Mouse (Mus musculus): ENCODE results near the gene Spns3. TPM values are rescaled to one million over a fixed set of nuclear protein-coding genes. Genes with fewer than 3 reads are reported as not detected.
A peak's percentile ranks its signal among the peaks of the same experiment; 100 is the strongest.

Gene Spns3
- polyA plus RNA-seq, 1 experiment = 15.4 TPM

DNA sequence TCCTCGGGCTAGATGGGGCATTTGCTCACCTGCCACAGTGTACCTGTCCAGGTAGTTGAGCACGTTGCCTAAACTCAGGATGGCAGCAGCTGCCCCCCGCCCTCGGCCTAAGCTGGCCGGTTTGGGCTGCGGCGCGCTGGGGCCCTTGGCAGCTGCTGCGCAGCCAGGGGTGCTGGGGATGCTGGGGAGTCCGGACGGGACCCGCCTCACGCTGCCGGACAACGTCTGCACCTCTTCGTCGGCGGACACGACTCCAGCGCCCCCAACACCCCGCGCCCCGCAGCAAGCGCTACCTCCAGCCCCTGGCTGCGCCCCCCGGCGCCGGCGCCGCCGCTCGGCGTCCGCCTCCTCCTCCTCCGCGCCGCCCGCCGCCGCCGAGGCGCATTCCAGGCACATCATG lies 60.9 kb downstream of the Spns3 start:
- WGBS = 1% methylated on average over 36 of the region's 42 CpGs
- DNase-seq = no peak
- TF ChIP-seq CTCF (IDR thresholded peaks at IDR 0.05; ENCODE audit: borderline replicate concordance, control insufficient read depth, extremely low read depth, insufficient read depth, low read length, poor library complexity) (no peak), POLR2A (IDR thresholded peaks at IDR 0.05; ENCODE audit: control insufficient read depth, extremely low read depth, insufficient read depth, low read length, poor library complexity) (no peak)
- Histone ChIP-seq H3K27ac (ENCODE audit: control insufficient read depth, insufficient read depth, low read length) (no peak overlapping the region), H3K27me3 (ENCODE audit: control insufficient read depth, insufficient read depth, low read length) (peaks cover 13% of the 10 kb centered on the region; the same call in 1 of the 2 replicates), H3K4me3 (ENCODE audit: control insufficient read depth, insufficient read depth, low read length) (peak overlapping the region; percentile 37), H3K36me3 (ENCODE audit: control insufficient read depth, insufficient read depth, low read length) (no peaks in the 10 kb centered on the region), H3K4me1 (replicated peaks; ENCODE audit: control insufficient read depth, insufficient read depth, low read length) (peaks cover 9% of the 10 kb centered on the region; the same call in 1 of the 2 replicates)

GRCm38 (mm10) chr11:72488753-72489271 lies 61.5 kb downstream of the Spns3 start:
- Histone ChIP-seq H3K27me3 (ENCODE audit: control insufficient read depth, insufficient read depth, low read length) (peaks cover 13% of the 10 kb centered on the region; the same call in 1 of the 2 replicates), H3K36me3 (ENCODE audit: control insufficient read depth, insufficient read depth, low read length) (no peaks in the 10 kb centered on the region), H3K4me3 (ENCODE audit: control insufficient read depth, insufficient read depth, low read length) (peak overlapping the region; percentile 37; the same call in 1 of the 2 replicates), H3K27ac (ENCODE audit: control insufficient read depth, insufficient read depth, low read length) (no peak overlapping the region), H3K4me1 (replicated peaks; ENCODE audit: control insufficient read depth, insufficient read depth, low read length) (peaks cover 9% of the 10 kb centered on the region; the same call in 1 of the 2 replicates)
- no peak for TF ChIP-seq CTCF (IDR thresholded peaks at IDR 0.05; ENCODE audit: borderline replicate concordance, control insufficient read depth, extremely low read depth, insufficient read depth, low read length, poor library complexity)
- no peak for TF ChIP-seq POLR2A (IDR thresholded peaks at IDR 0.05; ENCODE audit: control insufficient read depth, extremely low read depth, insufficient read depth, low read length, poor library complexity)
- WGBS = 1% methylated on average over 38 of the region's 38 CpGs
- DNase-seq = no peak

DNA sequence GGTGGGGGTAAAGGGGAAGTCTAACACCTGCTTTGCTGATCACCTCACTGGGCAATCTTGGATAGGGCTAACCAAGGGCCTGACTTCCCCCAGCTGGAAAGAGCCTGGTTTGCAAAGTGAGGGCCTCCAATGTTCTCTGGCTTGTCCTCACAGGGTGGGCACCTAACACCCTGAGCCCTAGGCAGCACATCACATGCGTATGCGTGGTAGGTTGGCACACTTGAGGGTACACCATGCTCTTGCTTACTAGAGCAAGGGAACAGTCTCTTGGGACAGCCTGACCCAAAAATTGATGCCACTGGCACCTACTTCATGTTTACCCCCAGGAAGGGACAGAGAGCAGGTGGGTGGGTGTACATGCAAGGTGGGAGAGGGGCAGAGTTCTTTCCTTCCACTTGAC lies 62.6 kb downstream of the Spns3 start:
- 58% methylated on average over 2 of the region's 2 CpGs for WGBS
- H3K4me3 ChIP-seq (ENCODE audit: control insufficient read depth, insufficient read depth, low read length) = no peak overlapping the region
- no peak overlapping the region for H3K27ac ChIP-seq (ENCODE audit: control insufficient read depth, insufficient read depth, low read length)
- H3K4me1 ChIP-seq (replicated peaks; ENCODE audit: control insufficient read depth, insufficient read depth, low read length) = peaks cover 9% of the 10 kb centered on the region; the same call in 1 of the 2 replicates
- DNase-seq = no peak
- TF ChIP-seq POLR2A (IDR thresholded peaks at IDR 0.05; ENCODE audit: control insufficient read depth, extremely low read depth, insufficient read depth, low read length, poor library complexity) = no peak
- TF ChIP-seq CTCF (IDR thresholded peaks at IDR 0.05; ENCODE audit: borderline replicate concordance, control insufficient read depth, extremely low read depth, insufficient read depth, low read length, poor library complexity) = no peak
- H3K36me3 ChIP-seq (ENCODE audit: control insufficient read depth, insufficient read depth, low read length) = no peaks in the 10 kb centered on the region
- H3K27me3 ChIP-seq (ENCODE audit: control insufficient read depth, insufficient read depth, low read length) = peaks cover 13% of the 10 kb centered on the region; the same call in 1 of the 2 replicates

GRCm38 (mm10) chr11:72487171-72487570 lies 63.1 kb downstream of the Spns3 start:
- Histone ChIP-seq H3K4me1 (replicated peaks; ENCODE audit: control insufficient read depth, insufficient read depth, low read length) (peaks cover 9% of the 10 kb centered on the region; the same call in 1 of the 2 replicates), H3K27ac (ENCODE audit: control insufficient read depth, insufficient read depth, low read length) (no peak overlapping the region), H3K4me3 (ENCODE audit: control insufficient read depth, insufficient read depth, low read length) (no peak overlapping the region), H3K36me3 (ENCODE audit: control insufficient read depth, insufficient read depth, low read length) (no peaks in the 10 kb centered on the region), H3K27me3 (ENCODE audit: control insufficient read depth, insufficient read depth, low read length) (peaks cover 13% of the 10 kb centered on the region; the same call in 1 of the 2 replicates)
- 37% methylated on average over 5 of the region's 5 CpGs for WGBS
- TF ChIP-seq CTCF (IDR thresholded peaks at IDR 0.05; ENCODE audit: borderline replicate concordance, control insufficient read depth, extremely low read depth, insufficient read depth, low read length, poor library complexity) = no peak
- DNase-seq = no peak

DNA sequence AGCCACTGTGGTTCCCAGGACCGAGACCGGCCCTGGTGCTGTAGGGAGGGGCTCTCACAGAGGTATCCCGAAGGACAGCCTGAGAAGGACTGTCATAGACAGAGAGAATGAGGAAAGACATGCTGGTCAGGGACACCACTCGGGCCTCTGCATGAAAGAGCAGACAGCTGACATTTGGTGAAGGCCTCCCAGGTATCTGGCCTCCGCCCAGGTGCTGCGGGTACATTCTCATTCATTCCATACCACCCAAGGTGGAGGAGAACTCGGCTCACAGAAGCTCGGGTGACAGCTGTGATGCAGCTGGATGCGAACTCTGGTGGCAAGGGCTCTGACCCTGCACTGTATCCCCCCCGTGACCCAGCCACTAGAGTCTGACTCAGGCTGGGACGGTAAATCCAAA lies 64.3 kb downstream of the Spns3 start:
- no peak overlapping the region for H3K4me3 ChIP-seq (ENCODE audit: control insufficient read depth, insufficient read depth, low read length)
- peaks cover 13% of the 10 kb centered on the region; the same call in 1 of the 2 replicates for H3K27me3 ChIP-seq (ENCODE audit: control insufficient read depth, insufficient read depth, low read length)
- DNase-seq = no peak
- TF ChIP-seq POLR2A (IDR thresholded peaks at IDR 0.05; ENCODE audit: control insufficient read depth, extremely low read depth, insufficient read depth, low read length, poor library complexity) (no peak), CTCF (IDR thresholded peaks at IDR 0.05; ENCODE audit: borderline replicate concordance, control insufficient read depth, extremely low read depth, insufficient read depth, low read length, poor library complexity) (no peak)
- WGBS = 78% methylated on average over 11 of the region's 11 CpGs
- H3K27ac ChIP-seq (ENCODE audit: control insufficient read depth, insufficient read depth, low read length) = no peak overlapping the region
- no peaks in the 10 kb centered on the region for H3K36me3 ChIP-seq (ENCODE audit: control insufficient read depth, insufficient read depth, low read length)
- peaks cover 9% of the 10 kb centered on the region; the same call in 1 of the 2 replicates for H3K4me1 ChIP-seq (replicated peaks; ENCODE audit: control insufficient read depth, insufficient read depth, low read length)

DNA sequence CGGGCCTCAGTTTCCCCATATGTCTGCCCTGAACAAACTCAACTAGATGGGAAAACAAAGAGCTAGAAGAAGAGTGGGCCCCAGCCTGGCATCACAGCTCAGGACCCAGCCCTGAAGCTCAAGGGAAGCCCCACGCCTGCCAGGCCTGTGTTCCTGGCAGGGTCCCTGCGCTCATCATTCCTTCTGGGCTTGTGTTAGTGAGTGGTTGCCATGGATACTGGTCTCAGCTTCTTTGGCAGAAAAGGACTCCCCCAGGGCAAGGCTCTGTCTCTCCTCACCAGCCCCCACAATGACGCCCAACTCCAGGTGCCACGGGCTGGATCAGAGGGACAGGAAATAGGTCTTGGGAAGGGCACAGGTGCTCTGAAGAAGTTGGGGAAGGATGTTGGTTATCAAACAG lies 65.1 kb downstream of the Spns3 start:
- H3K27ac ChIP-seq (ENCODE audit: control insufficient read depth, insufficient read depth, low read length) = no peak overlapping the region
- no peak for DNase-seq
- H3K27me3 ChIP-seq (ENCODE audit: control insufficient read depth, insufficient read depth, low read length) = peaks cover 13% of the 10 kb centered on the region; the same call in 1 of the 2 replicates
- H3K4me1 ChIP-seq (replicated peaks; ENCODE audit: control insufficient read depth, insufficient read depth, low read length) = peaks cover 9% of the 10 kb centered on the region; the same call in 1 of the 2 replicates
- no peak for TF ChIP-seq POLR2A (IDR thresholded peaks at IDR 0.05; ENCODE audit: control insufficient read depth, extremely low read depth, insufficient read depth, low read length, poor library complexity)
- no peak overlapping the region for H3K4me3 ChIP-seq (ENCODE audit: control insufficient read depth, insufficient read depth, low read length)
- H3K36me3 ChIP-seq (ENCODE audit: control insufficient read depth, insufficient read depth, low read length) = no peaks in the 10 kb centered on the region
- WGBS = 27% methylated on average over 5 of the region's 5 CpGs

DNA sequence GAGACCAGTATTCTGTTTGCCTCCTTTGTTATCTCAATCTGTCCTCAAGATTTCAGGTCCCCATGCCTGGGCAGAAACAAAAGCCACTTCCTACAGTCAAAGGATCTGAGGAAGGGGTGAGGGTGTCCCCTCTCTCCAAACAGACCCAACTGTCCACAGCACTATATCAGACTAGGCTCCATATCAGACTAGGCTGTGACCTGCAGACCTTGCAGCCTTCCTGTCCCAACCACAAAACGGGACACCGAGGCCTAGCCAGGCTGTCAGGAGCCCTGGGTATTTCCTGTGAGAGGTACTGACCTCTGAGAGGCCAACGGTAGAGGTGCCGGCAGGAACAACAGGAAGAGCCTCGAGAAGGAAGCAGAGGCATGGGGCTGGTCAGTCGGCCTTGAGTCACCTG lies 65.8 kb downstream of the Spns3 start:
- Histone ChIP-seq H3K27ac (ENCODE audit: control insufficient read depth, insufficient read depth, low read length) (no peak overlapping the region), H3K36me3 (ENCODE audit: control insufficient read depth, insufficient read depth, low read length) (no peaks in the 10 kb centered on the region), H3K4me3 (ENCODE audit: control insufficient read depth, insufficient read depth, low read length) (no peak overlapping the region), H3K4me1 (replicated peaks; ENCODE audit: control insufficient read depth, insufficient read depth, low read length) (peaks cover 9% of the 10 kb centered on the region; the same call in 1 of the 2 replicates), H3K27me3 (ENCODE audit: control insufficient read depth, insufficient read depth, low read length) (peaks cover 13% of the 10 kb centered on the region; the same call in 1 of the 2 replicates)
- 5% methylated on average over 6 of the region's 6 CpGs for WGBS
- no peak for DNase-seq
- no peak for TF ChIP-seq CTCF (IDR thresholded peaks at IDR 0.05; ENCODE audit: borderline replicate concordance, control insufficient read depth, extremely low read depth, insufficient read depth, low read length, poor library complexity)
- no peak for TF ChIP-seq POLR2A (IDR thresholded peaks at IDR 0.05; ENCODE audit: control insufficient read depth, extremely low read depth, insufficient read depth, low read length, poor library complexity)
